Mouse (Mus musculus): ENCODE results near the gene Pknox2.

The Pknox2 gene

DNA sequence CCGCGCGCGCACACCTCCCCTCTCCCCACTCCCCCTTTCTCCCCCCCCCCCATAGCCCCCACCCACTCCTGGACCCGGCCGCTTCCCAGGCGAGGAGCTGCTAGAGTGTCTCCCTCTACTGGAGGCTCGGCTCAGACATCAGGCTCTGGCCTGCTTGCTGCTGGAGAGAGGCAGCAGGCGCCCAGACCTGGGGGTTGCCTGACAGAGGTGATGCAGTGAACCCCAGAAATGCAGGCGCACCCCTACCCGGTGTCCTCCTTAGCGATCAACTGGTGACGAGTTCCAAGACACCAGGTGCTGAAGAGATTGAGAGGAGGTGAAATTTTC lies at the start of gene Pknox2:
Gene Pknox2 (minus strand): TSS at position 49 of the 327 bp plus-strand sequence.
- no peak for DNase-seq (ENCODE audit: low read depth, low spot score)

DNA sequence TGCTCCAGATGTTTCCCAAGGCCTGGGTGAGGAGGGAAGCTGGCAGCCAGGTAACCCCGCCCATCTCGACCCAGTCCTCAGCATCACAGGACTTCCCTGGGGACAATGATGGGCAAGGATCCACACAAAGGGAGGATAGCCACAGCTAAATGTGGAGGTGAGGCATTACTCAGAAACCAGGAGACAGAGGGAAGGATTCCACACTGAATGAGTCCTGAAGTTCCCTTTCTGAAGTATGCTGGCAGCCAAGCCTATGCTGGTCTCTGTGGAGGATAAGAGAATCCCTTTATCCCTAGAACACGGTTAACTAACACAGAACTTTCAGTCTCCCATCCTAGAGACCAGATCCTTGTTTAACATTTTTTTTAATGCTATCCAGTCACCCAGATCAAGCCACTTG lies 40.8 kb upstream of the Pknox2 start:
- no peak for DNase-seq (ENCODE audit: low read depth, low spot score)

DNA sequence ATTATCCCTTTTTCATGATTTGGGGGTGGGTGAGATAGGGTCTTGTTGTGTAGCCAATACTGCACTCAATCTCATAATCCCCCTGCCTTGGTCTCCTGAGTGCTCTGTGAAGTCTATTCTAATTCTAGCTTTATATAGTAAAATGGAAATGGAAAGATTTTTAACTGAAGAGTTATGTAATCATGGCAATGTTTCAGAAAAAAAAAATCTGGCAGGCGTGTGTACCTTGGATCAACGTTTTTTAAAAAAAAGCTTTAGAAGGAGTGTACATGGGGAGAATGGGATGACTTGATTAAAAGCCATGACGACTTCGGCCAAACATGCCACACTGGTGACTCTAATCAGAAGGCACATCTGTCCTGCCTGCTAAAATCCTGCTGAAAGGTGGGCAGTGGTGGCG lies 40.2 kb upstream of the Pknox2 start:
- DNase-seq (ENCODE audit: low read depth, low spot score): no peak

DNA sequence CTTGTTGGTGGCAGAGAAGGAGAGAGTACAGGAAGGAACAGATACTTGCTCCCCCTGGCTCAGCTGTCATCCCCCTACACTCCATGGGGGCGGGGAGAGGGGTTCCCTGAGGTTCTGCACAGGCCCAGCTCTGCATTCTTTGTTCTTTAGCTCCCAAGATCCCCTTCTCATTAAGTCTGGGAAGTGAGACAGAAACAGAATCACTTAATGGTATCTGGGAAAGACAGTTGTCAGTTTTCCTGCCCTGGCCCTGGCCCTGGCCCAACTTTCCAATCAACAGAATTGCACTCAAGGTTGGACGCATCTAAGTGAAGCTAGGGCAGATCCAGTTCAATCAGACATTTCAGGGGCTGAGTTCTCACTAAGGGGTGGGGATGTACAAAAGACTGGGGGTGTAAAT lies 36.0 kb upstream of the Pknox2 start:
- DNase-seq (ENCODE audit: low read depth, low spot score): no peak

DNA sequence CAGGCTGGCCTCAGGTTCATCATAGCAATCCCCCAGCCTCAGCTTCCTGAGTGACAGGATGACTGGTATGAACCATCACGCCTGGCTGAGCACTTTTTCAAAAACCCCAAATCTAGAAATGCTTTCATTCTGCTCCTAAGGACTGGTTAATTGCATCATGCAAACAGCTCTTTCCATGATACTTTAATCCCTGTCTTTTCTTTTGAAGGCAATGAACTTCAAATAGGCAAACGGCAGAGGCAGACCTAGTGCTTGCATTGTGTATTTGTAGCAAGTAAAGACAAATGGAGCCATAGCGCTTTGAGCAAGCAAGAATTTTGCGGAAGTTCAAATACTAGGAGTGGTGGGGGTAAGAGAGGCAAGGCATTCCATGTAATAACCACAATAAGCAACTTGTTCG lies 34.4 kb upstream of the Pknox2 start:
- no peak for DNase-seq (ENCODE audit: low read depth, low spot score)

DNA sequence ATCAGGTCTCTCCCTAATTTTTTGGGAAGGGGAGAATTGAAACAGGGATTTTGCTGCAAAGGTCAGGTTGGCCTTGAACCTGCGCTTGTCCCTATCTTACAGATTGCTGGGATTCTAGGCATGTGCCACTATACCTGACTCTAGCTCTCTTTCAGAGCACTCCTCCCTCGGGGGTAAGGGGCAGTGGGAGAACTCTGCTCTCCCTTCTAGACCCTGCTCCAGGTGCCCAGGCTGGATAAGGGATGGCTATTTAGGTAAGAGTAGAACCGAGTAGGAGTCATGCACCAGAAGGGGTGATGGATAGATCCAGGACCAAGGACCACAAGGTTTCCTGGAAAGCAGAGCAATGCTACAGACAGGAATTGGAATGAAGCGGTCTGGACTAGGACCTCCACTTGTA lies 32.4 kb upstream of the Pknox2 start:
- no peak for DNase-seq (ENCODE audit: low read depth, low spot score)

DNA sequence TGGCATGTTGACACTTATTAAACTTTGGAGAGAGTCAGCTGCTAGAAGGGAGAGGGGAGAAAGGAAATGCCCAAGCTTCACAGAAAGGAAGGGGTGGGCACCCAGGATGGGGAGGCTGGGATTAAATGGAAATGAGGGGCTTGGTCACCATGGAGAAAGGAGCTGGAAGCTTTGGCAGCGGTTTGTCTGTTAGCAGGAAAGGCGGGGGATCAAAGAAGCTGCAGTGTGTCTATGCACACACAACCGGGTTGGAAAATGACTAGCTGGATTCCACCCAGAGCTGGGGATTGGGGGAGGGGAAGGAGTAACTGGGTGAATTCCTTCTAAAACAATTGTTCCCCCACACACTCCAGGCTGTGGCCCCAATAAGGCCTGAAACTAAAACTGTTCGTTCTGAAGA lies 31.7 kb upstream of the Pknox2 start:
- DNase-seq (ENCODE audit: low read depth, low spot score): no peak

DNA sequence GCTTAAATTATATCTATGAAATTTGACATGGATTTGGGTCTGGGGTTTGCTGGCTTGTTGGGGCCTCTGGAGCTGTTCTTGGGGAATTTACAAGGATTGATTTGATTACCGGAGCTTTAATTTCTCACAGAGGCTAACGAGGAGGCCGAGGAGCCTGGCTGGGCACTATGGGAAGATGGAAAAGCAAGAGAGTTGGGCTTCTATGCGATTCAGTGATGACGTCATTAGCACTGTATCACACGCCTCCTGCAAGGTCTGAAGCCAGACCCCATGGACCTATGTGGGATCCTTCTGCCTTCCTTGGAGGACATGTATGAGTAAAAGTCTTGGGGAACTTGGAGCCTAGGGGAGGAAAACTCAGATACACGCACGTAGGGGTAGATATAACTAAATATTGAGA lies 30.3 kb upstream of the Pknox2 start:
- no peak for DNase-seq (ENCODE audit: low read depth, low spot score)

DNA sequence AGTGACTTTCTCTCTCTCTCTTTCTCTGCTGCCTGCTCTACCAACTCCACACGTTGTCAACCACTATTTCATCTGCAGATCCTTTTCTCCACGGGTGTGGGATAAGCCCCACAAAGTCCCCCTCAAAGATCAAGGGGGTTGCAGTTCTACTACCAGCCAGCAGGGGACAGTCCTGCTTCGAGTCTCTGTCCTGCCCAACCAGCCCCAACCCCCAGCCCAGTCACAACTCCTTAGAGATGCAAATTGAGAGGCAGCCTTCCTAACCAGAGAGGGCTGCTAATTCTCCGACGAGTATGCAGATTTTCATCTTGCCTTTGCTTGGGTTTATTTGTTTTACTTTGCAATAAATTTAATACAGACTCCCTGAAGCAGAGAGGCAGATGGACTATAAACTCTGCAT lies 29.9 kb upstream of the Pknox2 start:
- peak; percentile 70 for DNase-seq (ENCODE audit: low read depth, low spot score)

DNA sequence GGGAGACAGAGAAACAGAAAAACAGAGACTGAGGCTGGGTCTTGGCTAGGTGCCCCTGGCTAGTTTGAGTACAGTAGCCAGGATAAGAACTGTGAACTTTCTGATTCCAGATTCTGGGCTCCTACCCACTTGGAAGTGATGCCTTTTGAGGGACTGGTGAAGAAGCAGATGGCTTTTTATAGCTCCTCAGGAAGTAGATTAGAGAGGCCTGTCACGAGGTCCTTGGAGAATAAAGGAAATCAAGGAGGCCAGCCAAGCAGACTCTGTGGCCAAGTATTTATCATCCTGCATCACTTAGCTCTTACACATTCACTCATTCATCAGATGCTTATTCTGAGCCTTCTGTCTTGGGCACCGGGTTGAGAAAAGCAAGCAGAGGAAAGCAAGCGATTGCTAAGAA lies 28.8 kb upstream of the Pknox2 start:
- DNase-seq (ENCODE audit: low read depth, low spot score): no peak

DNA sequence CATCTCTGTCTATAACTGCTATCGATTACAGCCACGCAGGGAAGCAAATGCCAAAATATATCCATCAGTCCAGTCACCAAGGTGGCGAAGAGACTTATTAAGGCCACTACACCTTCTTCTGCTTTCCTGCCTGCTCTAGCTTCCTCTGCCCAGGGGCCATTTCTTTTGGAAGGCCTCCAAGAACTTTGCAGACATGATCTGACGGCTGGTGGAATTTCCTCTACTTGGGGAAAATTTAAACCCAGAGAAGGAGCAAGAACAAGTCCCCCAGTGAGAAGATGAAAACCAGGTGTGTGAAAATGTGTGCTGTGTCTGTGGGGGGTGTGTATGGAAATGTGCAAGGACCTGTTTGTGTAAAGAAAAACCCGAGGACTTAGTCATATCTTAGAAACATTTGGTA lies 26.2 kb upstream of the Pknox2 start:
- DNase-seq (ENCODE audit: low read depth, low spot score): no peak

DNA sequence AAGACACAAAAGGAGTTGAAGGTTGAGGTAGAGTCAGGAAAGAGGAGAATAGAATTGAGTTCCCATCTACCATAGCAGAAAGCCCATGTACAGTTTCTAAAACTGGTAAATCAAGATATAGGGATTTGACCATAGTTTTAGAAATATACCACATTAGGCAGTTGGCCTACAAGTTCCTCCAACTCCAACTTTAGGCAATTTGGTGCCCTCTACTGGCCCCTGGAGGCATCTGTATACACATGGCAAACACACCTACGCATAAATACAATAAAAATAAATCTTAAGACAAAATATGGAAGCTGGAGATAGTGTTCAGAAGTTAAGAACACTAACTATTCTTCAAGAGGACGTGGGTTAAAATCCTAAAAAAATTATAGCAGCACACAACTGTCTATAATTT lies 19.7 kb upstream of the Pknox2 start:
- DNase-seq (ENCODE audit: low read depth, low spot score): peak; percentile 52

DNA sequence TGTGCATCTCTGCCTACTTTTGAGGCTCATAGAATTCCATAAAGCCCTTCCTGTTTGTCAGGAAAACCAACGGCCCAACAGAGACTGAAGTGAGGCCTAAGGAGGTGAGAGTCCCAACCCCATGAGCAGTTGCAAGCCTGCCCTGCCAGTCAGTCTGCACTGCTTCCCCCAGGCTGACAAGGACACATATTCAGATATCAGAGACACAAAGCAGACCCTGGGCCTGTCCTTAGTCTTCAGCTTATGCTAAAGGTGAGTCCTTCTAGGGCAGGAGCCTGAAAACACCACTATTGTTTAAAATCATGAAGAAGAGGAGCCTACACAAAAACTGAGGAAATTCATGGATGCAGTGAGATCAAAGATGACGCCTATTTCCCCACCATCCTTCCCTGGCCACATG lies 13.5 kb upstream of the Pknox2 start:
- no peak for DNase-seq (ENCODE audit: low read depth, low spot score)

DNA sequence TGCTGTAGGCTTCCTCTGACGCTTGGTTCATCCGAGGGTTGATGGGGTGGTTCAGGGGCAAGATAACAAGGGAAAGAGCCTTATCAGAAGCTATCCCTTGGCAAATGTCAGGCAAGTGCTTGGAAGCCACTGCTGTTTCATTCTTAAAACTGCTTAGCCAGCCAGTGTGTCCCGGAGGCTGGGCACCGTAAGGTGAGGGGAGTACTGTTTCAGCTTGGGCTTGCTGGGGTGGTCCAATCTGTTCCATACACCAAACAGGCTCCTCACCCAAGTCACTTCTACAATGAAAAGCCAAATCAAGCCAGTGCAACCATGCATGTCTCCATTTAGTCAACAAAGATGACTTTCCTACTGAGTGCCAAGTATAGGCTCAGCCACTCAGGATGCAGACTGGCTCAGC lies 679 bp upstream of the Pknox2 start:
- no peak for DNase-seq (ENCODE audit: low read depth, low spot score)

DNA sequence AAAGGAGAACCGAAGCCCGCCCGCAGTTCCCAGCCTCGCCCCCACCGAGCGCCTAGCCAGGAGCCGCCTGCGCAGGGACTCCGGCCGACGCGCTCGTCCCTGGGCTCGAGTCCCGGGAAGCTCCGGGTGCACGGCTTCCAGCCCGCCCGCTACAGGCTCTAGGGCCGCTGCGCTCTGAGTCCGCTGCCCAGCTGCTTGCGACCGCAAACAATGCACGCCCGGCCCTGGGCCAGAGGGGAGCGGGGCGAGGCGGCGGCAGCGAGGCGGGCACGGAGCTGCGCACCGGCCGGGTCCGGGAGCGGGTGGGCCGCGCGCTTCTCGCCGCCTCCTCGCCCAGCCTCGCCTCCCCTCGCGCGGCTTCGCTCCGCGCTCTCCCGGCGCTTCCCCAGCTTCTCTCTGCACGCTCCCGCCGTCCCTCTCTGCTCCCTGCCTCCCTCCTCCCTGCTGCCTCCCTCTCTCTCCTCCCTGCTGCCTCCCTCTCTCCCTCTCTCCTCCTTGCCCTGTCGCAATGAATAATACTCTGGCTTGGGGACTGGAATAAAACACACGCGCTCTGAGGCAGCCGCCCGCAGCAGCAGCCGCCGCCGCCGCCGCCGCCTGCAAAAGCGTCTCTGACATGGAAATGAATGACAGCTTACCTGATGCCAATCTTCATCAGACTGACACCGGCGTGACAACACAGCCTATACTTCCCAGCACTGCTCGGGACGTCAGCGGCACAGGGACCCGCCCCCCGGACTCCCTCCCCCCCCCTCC lies 426 bp downstream of the Pknox2 start:
- no peak for DNase-seq (ENCODE audit: low read depth, low spot score)

DNA sequence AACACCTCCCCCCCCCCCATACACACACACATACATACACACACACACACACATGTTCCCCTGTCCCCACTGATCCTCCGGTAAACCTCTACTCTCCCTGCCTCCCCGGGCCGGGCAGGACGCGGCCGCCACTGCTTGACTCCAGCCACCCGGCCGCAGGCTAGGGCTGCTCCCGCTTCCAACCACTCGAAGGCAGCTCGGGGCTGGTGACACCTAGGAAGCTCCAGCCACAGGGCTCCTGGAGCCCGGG lies 929 bp downstream of the Pknox2 start:
- DNase-seq (ENCODE audit: low read depth, low spot score): no peak

DNA sequence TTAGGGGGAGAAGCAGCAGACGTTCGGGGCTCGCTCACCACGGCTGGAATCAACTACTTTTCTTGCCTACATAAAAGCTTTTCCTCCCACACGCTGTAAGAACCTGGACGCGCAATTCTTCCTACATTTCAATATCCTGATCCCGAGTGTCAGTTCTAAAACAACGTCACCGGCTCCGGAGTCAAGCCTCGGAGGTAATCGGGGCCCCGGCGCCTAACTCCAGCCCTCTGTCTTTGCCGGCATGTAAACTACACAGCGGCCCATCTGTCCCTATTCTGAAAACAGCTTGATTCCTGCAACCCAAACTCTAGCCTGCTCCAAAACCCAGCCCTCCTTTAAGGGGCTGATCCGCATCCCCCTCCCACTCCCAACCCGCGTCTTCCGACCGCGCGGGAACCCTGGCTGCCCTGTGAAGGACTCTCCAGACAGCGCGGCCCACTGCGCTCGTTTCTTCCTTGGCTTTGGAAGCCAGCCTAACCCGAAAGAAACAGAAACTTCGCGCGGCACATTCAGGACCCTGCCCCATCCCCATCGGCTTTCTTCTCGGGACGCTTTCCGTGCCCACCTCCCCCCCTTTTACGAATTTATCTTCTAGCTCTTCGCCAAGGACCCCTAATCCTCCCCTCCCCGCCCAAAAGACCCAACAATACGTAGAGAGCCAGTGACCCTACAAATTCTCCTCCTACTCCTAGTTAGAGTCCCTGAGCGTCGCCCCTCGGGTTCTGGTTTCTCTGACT lies 1.4 kb downstream of the Pknox2 start:
- no peak for DNase-seq (ENCODE audit: low read depth, low spot score)

DNA sequence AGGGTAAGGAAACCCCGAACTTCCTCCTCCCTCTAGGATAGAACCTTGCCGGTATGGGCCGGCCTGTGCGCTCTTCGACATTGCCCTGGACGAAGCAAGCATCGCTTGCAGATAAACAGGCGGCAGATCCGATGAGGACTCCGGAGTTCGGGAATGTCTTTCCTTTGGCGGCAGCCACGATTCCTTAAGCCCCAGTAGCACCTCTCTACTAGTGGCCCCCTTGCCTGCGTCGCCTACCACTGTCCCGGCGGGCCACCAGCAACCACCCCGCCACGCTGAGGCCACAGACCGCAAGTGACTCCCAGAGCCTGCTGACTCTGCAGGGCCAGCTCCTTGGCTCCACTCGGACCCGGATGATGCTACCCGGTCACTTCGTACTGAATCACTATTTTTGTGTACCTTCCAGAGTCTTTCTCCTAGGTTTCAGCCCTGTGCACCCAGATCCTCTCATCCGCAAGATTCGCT lies 2.0 kb downstream of the Pknox2 start:
- no peak for DNase-seq (ENCODE audit: low read depth, low spot score)

DNA sequence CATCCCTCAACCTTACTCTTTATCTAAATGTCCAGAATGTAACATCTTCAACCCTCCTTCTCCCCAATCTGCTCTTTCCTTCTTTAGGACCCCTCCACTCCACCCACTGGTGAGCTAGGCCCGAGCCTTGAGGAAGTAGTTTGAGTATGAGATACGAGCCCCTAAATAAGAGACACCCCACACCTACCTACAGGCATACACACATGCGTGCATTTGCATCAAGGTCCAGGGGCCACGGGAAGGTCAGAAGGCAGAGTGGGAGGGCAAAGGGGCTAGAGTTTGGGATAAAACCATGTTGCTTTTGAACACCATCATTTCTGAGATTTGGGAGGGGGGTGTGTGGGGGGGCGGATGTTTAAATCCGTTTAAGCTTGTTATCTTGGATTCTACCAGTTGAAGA lies 2.5 kb downstream of the Pknox2 start:
- no peak for DNase-seq (ENCODE audit: low read depth, low spot score)

DNA sequence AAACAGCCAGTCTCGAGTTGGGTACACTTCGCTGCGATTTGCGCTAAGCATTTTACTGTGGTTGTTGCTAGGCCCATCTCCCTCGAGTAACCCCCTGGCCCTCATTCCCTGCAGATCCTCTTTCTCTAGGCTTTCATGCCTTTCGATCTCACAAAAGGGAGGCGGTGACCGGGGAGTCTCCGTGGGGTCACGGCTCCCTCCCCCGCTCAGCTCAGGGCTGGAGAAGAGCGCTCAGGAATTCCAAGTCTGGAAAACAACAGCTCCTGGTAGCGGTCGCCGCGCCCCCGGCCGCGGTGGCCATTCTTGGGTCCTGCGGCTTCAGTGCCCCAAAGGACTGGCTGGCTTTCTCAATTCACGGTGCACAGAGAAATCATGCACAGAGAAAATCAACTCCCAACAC lies 3.0 kb downstream of the Pknox2 start:
- no peak for DNase-seq (ENCODE audit: low read depth, low spot score)

DNA sequence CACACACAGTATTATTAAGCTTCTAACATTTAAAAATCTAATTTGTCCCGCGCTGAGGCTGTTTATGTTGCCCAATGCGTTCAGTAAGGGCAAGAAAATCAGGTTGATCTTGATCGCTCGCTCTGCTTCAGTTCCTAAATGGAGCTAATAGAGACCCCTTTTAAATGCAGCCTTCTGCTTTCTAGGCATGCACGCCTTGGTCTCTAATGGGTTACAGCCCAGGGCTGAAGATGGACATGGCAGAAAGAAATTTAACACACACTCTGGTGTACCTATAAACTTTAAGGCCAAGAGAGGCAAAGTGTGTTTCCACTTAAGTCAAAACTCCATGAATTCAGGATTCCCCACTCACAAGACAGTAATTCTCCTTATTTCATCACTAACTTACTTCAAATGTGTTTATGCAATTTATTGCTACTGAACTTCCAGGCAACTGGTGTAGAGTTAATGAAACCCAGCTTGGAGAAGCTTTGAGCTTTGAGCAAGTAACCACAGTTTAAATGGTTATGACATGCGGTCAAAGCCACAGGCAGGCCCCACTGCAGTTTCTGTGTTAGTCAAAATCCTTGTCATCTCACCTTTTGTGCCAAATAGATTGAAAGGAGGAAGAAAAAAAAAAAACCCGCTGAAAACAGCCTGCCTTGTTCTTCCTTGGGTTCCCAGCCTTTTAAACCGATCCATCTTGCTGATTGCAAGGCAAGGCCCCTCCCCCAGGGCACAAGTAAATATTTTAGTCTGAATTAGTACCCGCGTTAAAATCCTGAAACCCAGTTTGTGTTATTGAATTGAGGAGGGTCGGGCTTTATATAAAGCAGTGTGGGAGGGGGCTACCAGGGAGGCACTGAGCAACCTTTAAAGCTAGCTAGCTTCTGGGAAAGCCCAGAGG lies 3.9 kb downstream of the Pknox2 start:
- DNase-seq (ENCODE audit: low read depth, low spot score): no peak

DNA sequence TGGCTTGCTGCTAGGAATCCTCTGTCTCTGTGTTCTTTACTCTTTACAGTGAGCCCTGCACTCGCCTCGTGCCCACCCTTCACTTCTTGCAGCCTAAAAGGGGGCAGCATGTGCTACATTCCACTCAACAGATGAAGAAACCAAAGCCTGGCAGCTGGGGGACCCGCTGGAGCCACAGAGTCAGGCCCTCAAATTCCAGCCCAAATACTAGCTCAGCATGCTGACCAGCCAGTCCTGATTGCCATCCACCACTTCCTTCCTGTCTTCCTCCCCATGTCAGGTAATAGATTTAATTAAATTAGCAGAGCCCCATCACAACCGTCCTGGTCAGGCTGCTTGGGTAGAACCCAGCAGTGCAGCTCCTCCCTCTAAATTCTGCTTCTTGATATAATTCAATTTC lies 5.1 kb downstream of the Pknox2 start:
- DNase-seq (ENCODE audit: low read depth, low spot score): no peak
